9 mouse cellular contexts compared by ENCODE assay signal in the genomic region with DNA sequence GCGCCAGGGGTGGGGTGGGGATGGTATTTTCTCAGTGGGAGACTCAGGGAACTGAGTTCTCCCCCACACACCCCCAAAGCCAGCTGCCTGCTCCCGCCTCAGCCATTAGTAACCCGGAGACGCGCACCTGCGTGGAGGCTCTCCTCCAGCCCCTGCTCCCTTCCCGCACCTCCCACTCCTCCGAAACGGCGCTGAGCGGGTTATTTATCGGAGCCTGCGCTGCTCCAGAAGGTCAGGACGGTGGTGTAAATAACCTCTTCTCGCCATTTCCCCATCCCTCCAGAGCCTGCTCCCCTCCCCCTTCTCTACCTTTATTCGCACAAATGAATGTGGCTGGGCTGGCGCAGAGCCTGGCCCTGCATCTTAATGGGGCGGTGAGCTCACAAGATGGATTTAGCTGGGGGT. TPM values are rescaled to one million over a fixed set of nuclear protein-coding genes. Genes with fewer than 3 reads are reported as not detected.
A peak's percentile ranks its signal among the peaks of the same experiment; 100 is the strongest.
DNase-seq lines count a peak whose midpoint lies in the region; ATAC-seq and TF ChIP-seq lines count a peak whose summit lies in the region.
"Had no signal": no experiment of that assay in that cellular context is flagged by ENCODE, and none has a peak within 500 bp of the region (broad histone marks: within the 10 kb centered on the region; RNA-seq: fewer than 3 reads in every experiment).

No protein-coding gene starts in this region.

- H3K36me3 ChIP-seq in lung, embryonic 14.5 days (ENCODE audit: insufficient read depth): peaks cover 33% of the 10 kb centered on the region
- peaks cover 41% of the 10 kb centered on the region for H3K36me3 ChIP-seq in hindbrain, embryonic 10.5 days

- no peak overlapping the region for H3K9ac ChIP-seq in lung, embryonic 14.5 days
- H3K9ac ChIP-seq: liver, embryonic 14.5 days had no signal

- peak overlapping the region; percentile 35 for H3K4me2 ChIP-seq in lung, embryonic 14.5 days

- WGBS in lung, embryonic 14.5 days: 9% methylated on average over 18 of the region's 18 CpGs
- 4% methylated on average over 18 of the region's 18 CpGs for WGBS in hindbrain, embryonic 10.5 days

- no peak for TF ChIP-seq CTCF in lung, embryonic 14.5 days (IDR thresholded peaks at IDR 0.05; ENCODE audit: low read depth)

- peaks cover 42% of the 10 kb centered on the region for H3K4me1 ChIP-seq in lung, embryonic 14.5 days (ENCODE audit: insufficient read depth)
- peaks cover 100% of the 10 kb centered on the region for H3K4me1 ChIP-seq in hindbrain, embryonic 10.5 days (replicated peaks)

- ATAC-seq in lung, embryonic 14.5 days (ENCODE audit: insufficient read depth): no peak

- no peak overlapping the region for H3K4me3 ChIP-seq in lung, embryonic 14.5 days (ENCODE audit: low read depth, low read length)
- peak overlapping the region; percentile 36 for H3K4me3 ChIP-seq in hindbrain, embryonic 10.5 days

- intact Hi-C loops in gastrocnemius, postnatal 36 days (cut with DNase I): no loop called here

- peak; percentile 62 for DNase-seq in lung, embryonic 14.5 days
- no peak for DNase-seq in lung, postnatal 25 days (ENCODE audit: low spot score)
- peak; percentile 48 to 60 for DNase-seq in cerebellum, postnatal 36 days
- peak; percentile 69 for DNase-seq in hindbrain, embryonic 10.5 days (ENCODE audit: low spot score)
- peak; percentile 13 for DNase-seq in lung, postnatal 36 days
- DNase-seq in yolk sac, embryonic 10.5 days (ENCODE audit: low spot score): peak; percentile 44
- DNase-seq in adrenal gland, adult 8-10 months: no peak
- DNase-seq in gastrocnemius, postnatal 36 days: no peak

- H3K27me3 ChIP-seq in lung, embryonic 14.5 days (ENCODE audit: insufficient read depth, low read length): no peaks in the 10 kb centered on the region
- H3K27me3 ChIP-seq in hindbrain, embryonic 10.5 days (ENCODE audit: insufficient read depth, poor library complexity, severe bottlenecking): no peaks in the 10 kb centered on the region

- no peaks in the 10 kb centered on the region for H3K9me3 ChIP-seq in lung, embryonic 14.5 days (ENCODE audit: low read depth, low read length)
- H3K9me3 ChIP-seq in hindbrain, embryonic 10.5 days: no peaks in the 10 kb centered on the region

- peak overlapping the region; percentile 84 for H3K27ac ChIP-seq in lung, embryonic 14.5 days (ENCODE audit: low read depth)
- peak overlapping the region; percentile 97 for H3K27ac ChIP-seq in hindbrain, embryonic 10.5 days
- H3K27ac ChIP-seq: liver, embryonic 14.5 days had no signal

RNA-seq across cellular contexts. Expression of a gene that starts 10.3 kb away (rescaled TPM):
- polyA plus RNA-seq in lung, embryonic 14.5 days (2014; fragmentation: Nextera tagmentation; extraction: Ambion mirVana): 0.61 TPM in 1 of 2 replicates, not detected in the other
- polyA plus RNA-seq in hindbrain, embryonic 10.5 days (2016; fragmentation: Nextera tagmentation; extraction: Ambion mirVana): 0.31 and 0.36 TPM in 2 replicates
- total RNA-seq in adrenal gland, adult 8-10 months (2022): not detected
- total RNA-seq in gastrocnemius, postnatal 36 days (2021): not detected

RNA-seq across cellular contexts. Expression of a gene that starts 27.6 kb away (rescaled TPM):
- 304 and 306 TPM in 2 replicates for polyA plus RNA-seq in lung, embryonic 14.5 days (2014; fragmentation: Nextera tagmentation; extraction: Ambion mirVana)
- polyA plus RNA-seq in hindbrain, embryonic 10.5 days (2016; fragmentation: Nextera tagmentation; extraction: Ambion mirVana): 288 and 299 TPM in 2 replicates
- total RNA-seq in adrenal gland, adult 8-10 months (2022): 100 to 1,000 TPM; 156 to 167 (median 161) TPM
- total RNA-seq in gastrocnemius, postnatal 36 days (2021): 10 to 100 TPM; 33.4 to 34.6 TPM

RNA-seq across cellular contexts. Expression of a gene that starts 39.8 kb away (rescaled TPM):
- polyA plus RNA-seq in lung, embryonic 14.5 days (2014; fragmentation: Nextera tagmentation; extraction: Ambion mirVana): 11.8 and 12.0 TPM in 2 replicates
- polyA plus RNA-seq in hindbrain, embryonic 10.5 days (2016; fragmentation: Nextera tagmentation; extraction: Ambion mirVana): 24.9 and 26.3 TPM in 2 replicates
- 10 to 100 TPM; 13.4 to 21.9 (median 19.1) TPM for total RNA-seq in adrenal gland, adult 8-10 months (2022)
- 10 to 100 TPM in 1 of 2 experiments, 1 to 10 TPM in 1; 8.7 to 12.7 TPM for total RNA-seq in gastrocnemius, postnatal 36 days (2021)

RNA-seq across cellular contexts. Expression of a gene that starts 41.9 kb away (rescaled TPM):
- 3.9 TPM in 2 replicates for polyA plus RNA-seq in lung, embryonic 14.5 days (2014; fragmentation: Nextera tagmentation; extraction: Ambion mirVana)
- 7.3 and 8.5 TPM in 2 replicates for polyA plus RNA-seq in hindbrain, embryonic 10.5 days (2016; fragmentation: Nextera tagmentation; extraction: Ambion mirVana)
- total RNA-seq in adrenal gland, adult 8-10 months (2022): under 1 TPM in 3 of 4 experiments, not detected in 1; 0.24 to 0.44 (median 0.37) TPM
- total RNA-seq in gastrocnemius, postnatal 36 days (2021): not detected

RNA-seq across cellular contexts. Expression of a gene that starts 59.8 kb away (rescaled TPM):
- 1,022 and 1,035 TPM in 2 replicates for polyA plus RNA-seq in lung, embryonic 14.5 days (2014; fragmentation: Nextera tagmentation; extraction: Ambion mirVana)
- 1,344 and 1,669 TPM in 2 replicates for polyA plus RNA-seq in hindbrain, embryonic 10.5 days (2016; fragmentation: Nextera tagmentation; extraction: Ambion mirVana)
- total RNA-seq in adrenal gland, adult 8-10 months (2022): 100 to 1,000 TPM; 151 to 278 (median 211) TPM
- total RNA-seq in gastrocnemius, postnatal 36 days (2021): 100 to 1,000 TPM in 1 of 2 experiments, 10 to 100 TPM in 1; 80.3 to 101 TPM

Comparison
In these comparisons a context has a peak if more than half of its experiments do, and no peak if none do; other contexts are left out.
1. DNase-seq: peak in lung, embryonic 14.5 days (single experiment), cerebellum, postnatal 36 days (2 of 2), hindbrain, embryonic 10.5 days (single experiment), lung, postnatal 36 days (single experiment) and yolk sac, embryonic 10.5 days (single experiment); none in lung, postnatal 25 days (single experiment), adrenal gland, adult 8-10 months (single experiment) and gastrocnemius, postnatal 36 days (0 of 2).
2. RNA of a gene that starts 27.6 kb away (total RNA-seq): 156 to 167 TPM in adrenal gland, adult 8-10 months; 33.4 to 34.6 TPM in gastrocnemius, postnatal 36 days; every median in the first group is over 4 times any median in the second.